Mouse (Mus musculus) stomach, postnatal 0 days (tissue): Measurements from ENCODE around the gene Snx12.
"Not testable (repeated sequence)": the region's sequence is repeated elsewhere in the genome, so short reads cannot be mapped to it uniquely, and the experiment has no call there.

Source experiments
- CTCF ChIP-seq: IDR thresholded peaks from 2 replicates; pipeline ENCODE4 v1.5.1; 2016; ENCODE audit warnings: antibody characterized with exemption, low read depth, mild to moderate bottlenecking, moderate library complexity
- EP300 ChIP-seq: optimal IDR thresholded peaks from 2 replicates; pipeline ENCODE3; 2016; ENCODE audit warnings: antibody characterized with exemption

DNA sequence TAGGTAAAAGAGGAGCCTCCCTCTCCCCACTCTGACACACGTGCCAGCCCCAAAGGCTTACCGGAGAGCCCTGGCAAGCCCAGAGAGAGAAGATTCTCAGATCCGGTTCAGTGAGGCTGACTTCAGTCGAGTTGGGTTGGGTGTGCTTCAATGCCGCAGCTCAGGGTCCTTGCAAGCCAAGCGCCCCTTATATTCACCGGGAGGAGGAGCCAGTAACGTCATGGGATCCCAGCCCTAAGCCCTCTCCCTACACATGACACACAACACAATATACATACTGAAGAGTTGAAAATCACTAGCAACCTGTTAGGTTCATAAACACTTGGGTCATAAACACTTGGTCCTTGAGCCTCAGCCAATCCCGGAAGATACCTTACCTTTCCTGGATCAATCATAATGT is 137.2 kb downstream of the Snx12 start:
- not testable (repeated sequence) for TF ChIP-seq EP300, CTCF
